Mouse (Mus musculus) forebrain, embryonic 14.5 days (tissue): ENCODE measurements at regions not wholly inside any gene's neighbourhood (a gene's known extent, or its start where the extent isn't known, plus 50 kb on each side); places are given as distances from the start of the nearest gene placed in this dataset.
A peak's percentile ranks its signal among the peaks of the same experiment; 100 is the strongest.

Experiments
- ATAC-seq: fragments of 200-750 bp; cut with Nextera tagmentation; 2 replicates; pipeline ENCODE4 v1.8.0; 2017; ENCODE audit warnings: mild to moderate bottlenecking, moderate library complexity
- DNase-seq: peaks from one replicate; pipeline ENCODE4 v3.0.0-alpha.2; 2015; ENCODE audit warnings: low spot score
- H3K27ac ChIP-seq: fragments of 300-500 bp; sonication (generic); 2 replicates; pipeline ENCODE4 v1.5.1; 2014; ENCODE audit warnings: low read depth, mild to moderate bottlenecking, control low read depth, low read length, moderate library complexity
- H3K27me3 ChIP-seq: fragments of 300-500 bp; sonication (generic); replicated peaks from 2 replicates; pipeline ENCODE4 v1.6.1; 2014; ENCODE audit warnings: low read length, control low read depth, mixed read lengths; ENCODE audit not compliant: control insufficient read depth, insufficient read depth
- H3K36me3 ChIP-seq: fragments of 300-500 bp; sonication (generic); 2 replicates; pipeline ENCODE4 v1.6.1; 2014; ENCODE audit warnings: low read length, control low read depth; ENCODE audit not compliant: control insufficient read depth, insufficient read depth
- H3K4me1 ChIP-seq: fragments of 300-500 bp; sonication (generic); 2 replicates; pipeline ENCODE4 v1.6.1; 2014; ENCODE audit warnings: antibody characterized with exemption, low read length, control low read depth; ENCODE audit not compliant: control insufficient read depth, insufficient read depth
- H3K4me2 ChIP-seq: fragments of 300-500 bp; sonication (generic); 2 replicates; pipeline ENCODE4 v1.6.1; 2014; ENCODE audit warnings: mild to moderate bottlenecking, control low read depth, low read length
- H3K4me3 ChIP-seq: fragments of 300-500 bp; sonication (generic); 2 replicates; pipeline ENCODE4 v1.5.1; 2014; ENCODE audit warnings: low read depth, low read length, control low read depth
- H3K9ac ChIP-seq: fragments of 300-500 bp; sonication (generic); 2 replicates; pipeline ENCODE4 v1.6.1; 2014; ENCODE audit warnings: mild to moderate bottlenecking, low read length, control low read depth, moderate library complexity
- H3K9me3 ChIP-seq: fragments of 300-500 bp; sonication (generic); replicated peaks from 2 replicates; pipeline ENCODE4 v1.6.1; 2016; ENCODE audit warnings: low read length, control low read depth, mixed read lengths; ENCODE audit not compliant: control insufficient read depth
- WGBS: fragments of 180-500 bp; shearing (Covaris S2); extraction: QIAGEN DNeasy Blood & Tissue Kit; methylation state at CpG from one replicate; pipeline ENCODE4 v1.1.7; 2014; 5-methylcytosine and 5-hydroxymethylcytosine counted together

DNA sequence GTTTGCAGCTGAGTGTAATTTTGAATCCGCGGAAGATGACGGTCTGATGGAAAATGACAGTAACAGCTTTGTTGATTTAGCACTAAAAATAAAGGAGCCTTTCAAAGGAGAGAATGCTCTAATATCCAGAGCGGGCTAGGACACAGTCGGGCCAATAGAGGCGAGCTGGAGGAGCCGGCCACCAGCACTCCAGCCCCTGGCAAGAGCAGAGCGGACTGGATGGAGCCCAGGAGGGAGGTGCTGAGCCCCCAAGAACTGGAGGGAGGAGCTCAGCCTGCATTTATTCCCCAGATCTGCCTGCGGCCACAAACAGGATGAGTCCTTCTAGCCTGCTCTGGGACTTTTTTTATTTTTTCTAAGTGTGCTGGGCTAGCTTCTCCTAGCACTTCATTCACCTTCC lies 426.9 kb downstream of the Insc start:
- peaks cover 4% of the 10 kb centered on the region for H3K4me1 ChIP-seq
- H3K27me3 ChIP-seq = no peaks in the 10 kb centered on the region
- H3K36me3 ChIP-seq = no peaks in the 10 kb centered on the region
- peak; percentile 62 for DNase-seq
- peak; percentile 60; the same call in 1 of the 2 replicates for ATAC-seq
- no peak overlapping the region for H3K27ac ChIP-seq
- WGBS = 43% methylated on average over 9 of the region's 9 CpGs
- H3K4me2 ChIP-seq = no peak overlapping the region
- no peaks in the 10 kb centered on the region for H3K9me3 ChIP-seq
- H3K9ac ChIP-seq = no peak overlapping the region
- H3K4me3 ChIP-seq = no peak overlapping the region

DNA sequence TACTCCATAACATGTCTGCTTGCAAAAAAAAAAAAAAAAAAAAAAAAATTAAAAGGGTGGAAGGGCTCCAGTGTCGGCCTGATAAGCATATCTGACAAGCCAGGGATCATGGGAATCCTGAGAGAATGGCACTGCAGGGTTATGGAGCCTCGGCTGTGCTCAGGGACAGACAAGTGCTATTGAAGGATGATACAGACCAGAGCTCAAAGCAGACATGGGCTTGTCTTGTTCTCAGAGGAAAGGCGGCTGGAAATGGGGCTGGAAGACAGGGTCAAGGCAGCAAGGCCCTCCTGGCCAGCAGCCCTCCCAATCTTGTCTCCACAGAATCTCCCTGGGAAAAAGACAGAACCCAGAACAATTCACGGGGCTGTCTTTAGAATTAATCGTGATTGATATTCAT lies 449.0 kb downstream of the Insc start:
- H3K9me3 ChIP-seq = no peaks in the 10 kb centered on the region
- H3K36me3 ChIP-seq = no peaks in the 10 kb centered on the region
- WGBS = 37% methylated on average over 5 of the region's 5 CpGs
- no peak overlapping the region for H3K4me3 ChIP-seq
- no peak overlapping the region for H3K27ac ChIP-seq
- no peak overlapping the region for H3K9ac ChIP-seq
- ATAC-seq = no peak
- no peak for DNase-seq
- H3K4me1 ChIP-seq = peaks cover 10% of the 10 kb centered on the region
- no peak overlapping the region for H3K4me2 ChIP-seq
- H3K27me3 ChIP-seq = no peaks in the 10 kb centered on the region; the same call in 1 of the 2 replicates

DNA sequence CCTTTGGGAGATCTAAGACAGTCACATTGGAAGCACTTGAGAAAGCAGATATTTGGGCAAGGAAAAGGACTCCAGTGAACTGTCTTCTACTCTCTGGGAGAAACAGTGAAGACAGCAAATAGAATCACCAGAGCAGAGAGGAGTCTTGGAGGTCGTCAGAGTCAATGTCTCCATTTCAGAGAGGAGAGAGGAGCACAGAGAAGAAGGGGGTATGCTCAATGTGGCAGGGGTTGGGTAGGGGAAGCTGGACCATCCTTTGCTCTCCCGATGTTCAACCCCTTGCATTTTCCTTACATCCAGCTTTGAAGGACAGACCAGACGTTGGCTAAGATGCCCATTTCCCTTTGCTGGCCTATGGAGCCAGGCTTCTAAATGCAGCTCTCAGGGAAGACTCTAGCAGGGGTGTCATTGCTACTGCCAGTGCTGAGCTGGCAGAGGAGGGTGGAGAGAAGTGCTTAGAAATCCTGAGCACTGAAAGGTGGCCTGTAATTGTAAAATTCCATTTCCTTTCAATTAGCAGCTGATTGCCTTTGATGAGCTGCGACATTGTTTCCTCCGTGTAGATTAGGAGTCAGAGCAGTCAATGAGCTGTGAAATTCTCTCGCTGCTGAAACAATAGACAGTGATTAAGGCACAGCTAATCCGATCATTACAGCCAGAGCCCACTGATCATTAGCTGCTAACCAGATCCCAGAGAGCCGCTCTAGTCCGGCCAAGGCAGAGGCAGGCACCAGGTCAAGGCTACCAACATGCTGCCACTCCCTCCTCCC lies 449.7 kb downstream of the Insc start:
- DNase-seq (peak; percentile 87), ATAC-seq (peak; percentile 91)
- Histone ChIP-seq H3K9ac (no peak overlapping the region), H3K4me1 (peaks cover 10% of the 10 kb centered on the region), H3K27me3 (no peaks in the 10 kb centered on the region; the same call in 1 of the 2 replicates), H3K4me2 (0 out of 2 replicates have a peak overlapping the region, but pooled peaks have one; percentile 9), H3K27ac (no peak overlapping the region), H3K36me3 (no peaks in the 10 kb centered on the region), H3K4me3 (no peak overlapping the region), H3K9me3 (no peaks in the 10 kb centered on the region)
- WGBS = 0% methylated on average over 9 of the region's 9 CpGs

DNA sequence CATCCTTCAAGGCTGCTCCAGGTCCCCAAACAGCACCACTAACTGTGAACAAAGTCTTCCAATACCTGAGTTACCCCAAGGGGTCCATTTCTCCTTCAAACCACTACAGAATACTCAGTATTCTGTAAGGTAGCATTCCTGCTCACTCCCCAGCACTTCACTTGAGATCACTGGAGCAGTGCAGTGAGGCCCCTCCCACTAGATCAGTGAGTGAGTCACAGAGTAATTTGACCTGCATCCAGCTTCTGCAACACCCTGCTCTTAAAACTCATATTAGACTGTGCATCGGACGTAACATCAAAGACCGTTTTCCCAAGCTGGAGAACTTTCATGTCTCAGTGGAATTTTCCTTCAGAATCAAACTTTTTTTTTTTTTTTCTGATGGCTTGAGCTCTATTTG lies 461.4 kb downstream of the Insc start:
- DNase-seq (no peak), ATAC-seq (no peak)
- Histone ChIP-seq H3K36me3 (no peaks in the 10 kb centered on the region), H3K4me2 (no peak overlapping the region), H3K9ac (no peak overlapping the region), H3K9me3 (no peaks in the 10 kb centered on the region), H3K27ac (no peak overlapping the region), H3K27me3 (no peaks in the 10 kb centered on the region), H3K4me3 (no peak overlapping the region), H3K4me1 (no peaks in the 10 kb centered on the region)
- 77% methylated on average over 3 of the region's 3 CpGs for WGBS

DNA sequence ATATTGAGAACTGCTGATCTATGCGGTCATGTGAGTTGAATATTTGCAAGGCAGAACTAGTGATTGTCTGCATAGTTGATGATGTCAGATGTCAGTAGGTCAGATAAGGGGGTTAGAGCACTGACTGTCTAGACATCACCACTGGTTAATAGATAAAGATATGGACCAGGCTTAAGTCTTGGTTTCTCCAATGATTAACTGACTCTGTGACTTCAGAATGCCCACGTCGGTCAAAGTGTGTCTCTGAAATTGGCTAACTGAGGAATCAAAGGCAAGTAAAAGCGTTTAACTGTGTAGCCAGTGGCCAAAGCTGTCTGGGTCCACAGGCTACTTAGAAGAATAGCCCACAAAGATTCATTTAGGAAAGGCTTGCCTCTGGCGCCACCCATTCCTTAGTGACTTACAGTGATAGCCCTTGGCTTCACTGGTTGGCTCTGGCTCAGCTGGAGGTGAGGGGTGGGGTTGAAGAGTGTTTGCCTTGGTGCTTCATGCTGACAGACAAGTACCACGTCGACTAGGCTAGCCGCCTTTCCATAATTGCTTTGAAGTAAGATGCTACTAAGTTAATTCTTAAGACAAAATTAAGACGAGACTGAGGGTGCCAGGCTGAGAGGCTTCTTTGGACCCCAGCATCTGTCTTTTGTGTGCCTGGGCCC lies 463.1 kb downstream of the Insc start:
- 75% methylated on average over 9 of the region's 9 CpGs for WGBS
- H3K4me1 ChIP-seq = no peaks in the 10 kb centered on the region

DNA sequence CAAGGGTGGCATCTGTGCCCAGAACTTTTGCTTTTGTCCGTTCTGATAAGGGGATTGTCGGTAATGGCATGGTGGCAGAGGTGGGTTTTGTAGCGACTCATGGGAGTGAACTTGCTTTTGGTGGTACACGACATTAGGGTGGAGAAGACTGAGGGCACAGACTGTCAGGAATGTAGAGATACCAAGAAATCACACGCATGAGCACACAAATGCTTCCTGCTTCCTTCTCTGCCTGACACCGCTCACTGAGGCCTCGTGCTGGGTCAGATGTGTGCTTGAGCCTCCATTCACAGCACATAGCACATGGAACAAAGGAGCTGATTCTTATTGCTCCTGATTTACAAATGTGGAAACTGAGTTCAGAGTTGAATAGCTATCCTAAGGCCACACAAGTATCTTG lies 465.3 kb downstream of the Insc start:
- Histone ChIP-seq H3K4me3 (no peak overlapping the region), H3K27ac (no peak overlapping the region), H3K4me2 (no peak overlapping the region), H3K27me3 (no peaks in the 10 kb centered on the region), H3K36me3 (no peaks in the 10 kb centered on the region), H3K9me3 (no peaks in the 10 kb centered on the region), H3K4me1 (no peaks in the 10 kb centered on the region), H3K9ac (no peak overlapping the region)
- WGBS = 71% methylated on average over 7 of the region's 7 CpGs
- no peak for DNase-seq
- no peak for ATAC-seq

More for the DNA sequence above, 463.1 kb downstream of the Insc start:
- Histone ChIP-seq H3K9me3 (no peaks in the 10 kb centered on the region), H3K27me3 (no peaks in the 10 kb centered on the region), H3K27ac (no peak overlapping the region), H3K4me3 (no peak overlapping the region), H3K9ac (no peak overlapping the region), H3K36me3 (no peaks in the 10 kb centered on the region), H3K4me2 (no peak overlapping the region)
- ATAC-seq (no peak), DNase-seq (no peak)

DNA sequence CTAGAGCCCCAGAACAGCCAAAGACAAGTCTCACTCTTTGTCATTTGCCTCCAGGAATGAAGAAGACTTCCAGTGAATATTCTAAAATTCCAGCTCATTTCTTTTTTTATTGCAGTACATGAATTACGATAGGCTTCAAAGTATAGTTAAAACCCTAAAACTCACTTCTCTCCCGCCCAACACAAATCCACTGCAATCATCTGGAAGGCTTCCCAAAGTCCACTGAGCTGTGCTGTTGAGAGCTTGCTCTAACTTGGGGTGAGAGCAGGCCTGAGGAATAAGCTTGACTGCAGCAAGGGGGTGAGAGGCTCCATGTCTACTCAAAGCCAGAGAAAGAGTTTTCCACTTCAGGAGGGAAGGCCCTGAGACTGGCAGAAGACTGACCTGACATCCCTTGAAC lies 466.5 kb downstream of the Insc start:
- ATAC-seq = no peak
- H3K4me1 ChIP-seq = no peaks in the 10 kb centered on the region
- H3K36me3 ChIP-seq = no peaks in the 10 kb centered on the region
- no peak for DNase-seq
- no peak overlapping the region for H3K27ac ChIP-seq
- no peaks in the 10 kb centered on the region for H3K27me3 ChIP-seq
- no peak overlapping the region for H3K4me3 ChIP-seq
- H3K4me2 ChIP-seq = no peak overlapping the region
- 92% methylated on average over 2 of the region's 2 CpGs for WGBS
- no peak overlapping the region for H3K9ac ChIP-seq
- no peaks in the 10 kb centered on the region for H3K9me3 ChIP-seq

DNA sequence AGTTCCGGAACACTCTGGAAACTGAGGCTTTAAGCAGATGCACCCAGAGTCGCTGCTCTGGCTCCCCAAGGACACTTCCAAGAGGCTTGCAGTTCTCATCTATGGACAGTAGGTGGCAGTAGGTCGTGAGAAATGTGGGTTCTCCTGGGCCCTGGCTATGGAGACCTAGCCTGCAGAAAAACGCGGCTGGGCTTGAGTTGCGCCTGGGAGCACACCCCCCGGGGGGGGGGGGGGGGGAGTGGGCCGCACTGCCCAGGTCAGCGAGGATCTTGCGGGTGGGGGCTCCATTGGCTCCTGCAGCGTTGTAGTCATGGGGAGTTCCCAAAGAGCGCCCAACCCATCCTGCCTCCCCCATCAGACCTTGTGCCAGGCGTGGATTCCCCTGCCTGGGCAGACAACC lies 473.3 kb downstream of the Insc start:
- DNase-seq (peak; percentile 96), ATAC-seq (peak; percentile 86)
- Histone ChIP-seq H3K27ac (no peak overlapping the region), H3K36me3 (no peaks in the 10 kb centered on the region), H3K4me1 (peaks cover 23% of the 10 kb centered on the region), H3K9ac (no peak overlapping the region; the same call in 1 of the 2 replicates), H3K4me3 (peak overlapping the region; percentile 21), H3K27me3 (0 out of 2 replicates have a peak, but pooled peaks cover 4% of the 10 kb centered on the region), H3K4me2 (peak overlapping the region; percentile 53), H3K9me3 (no peaks in the 10 kb centered on the region)
- WGBS = under 1% methylated on average over 11 of the region's 13 CpGs

DNA sequence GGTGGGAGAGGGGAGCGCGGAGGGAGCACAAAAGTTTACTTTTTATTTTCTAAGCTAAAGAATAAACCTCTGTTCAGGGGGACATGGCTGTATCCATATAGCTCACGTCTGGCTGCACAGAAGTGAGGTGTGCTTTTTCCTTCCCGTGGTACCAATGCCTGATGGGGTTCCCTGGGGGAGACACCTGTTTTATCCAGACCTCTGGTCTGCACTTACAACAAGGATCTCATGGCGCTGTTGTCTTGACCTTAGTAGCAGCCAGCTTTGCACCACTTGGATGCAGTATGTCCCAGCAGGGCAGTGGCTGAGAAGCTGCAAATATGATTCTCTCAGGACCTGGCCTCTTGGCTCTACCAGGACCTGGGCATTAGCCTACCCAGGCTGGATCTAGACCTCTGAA lies 473.8 kb downstream of the Insc start:
- H3K27ac ChIP-seq = no peak overlapping the region
- H3K4me2 ChIP-seq = peak overlapping the region; percentile 53
- peak overlapping the region; percentile 21 for H3K4me3 ChIP-seq
- no peak overlapping the region; the same call in 1 of the 2 replicates for H3K9ac ChIP-seq
- H3K27me3 ChIP-seq = 0 out of 2 replicates have a peak, but pooled peaks cover 4% of the 10 kb centered on the region
- DNase-seq (no peak), ATAC-seq (peak; percentile 43)
- 3% methylated on average over 5 of the region's 5 CpGs for WGBS
- no peaks in the 10 kb centered on the region for H3K36me3 ChIP-seq
- H3K4me1 ChIP-seq = peaks cover 23% of the 10 kb centered on the region
- no peaks in the 10 kb centered on the region for H3K9me3 ChIP-seq
